In the genomic region with DNA sequence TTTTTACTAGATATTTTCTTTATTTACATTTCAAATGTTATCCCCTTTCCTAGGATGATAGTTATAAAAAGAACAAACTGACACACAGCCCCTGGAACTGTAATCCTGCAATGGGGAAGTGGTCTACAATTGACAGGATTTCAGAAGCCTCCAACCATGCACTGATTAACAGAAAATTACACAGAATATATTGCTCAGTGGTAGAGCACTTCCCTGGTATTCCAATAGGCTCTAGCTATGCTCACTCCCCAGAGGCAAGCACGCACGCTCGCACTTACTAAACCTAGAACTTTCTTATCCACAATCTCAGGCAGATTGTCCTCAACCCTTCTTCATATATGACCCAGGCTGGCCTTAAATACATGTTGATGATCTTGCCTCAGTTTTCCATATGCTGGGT, we compare ENCODE assay signal across 9 mouse cellular contexts. TPM values are rescaled to one million over a fixed set of nuclear protein-coding genes. Genes with fewer than 3 reads are reported as not detected.
DNase-seq lines count a peak whose midpoint lies in the region; ATAC-seq and TF ChIP-seq lines count a peak whose summit lies in the region.
"Had no signal": no experiment of that assay in that cellular context is flagged by ENCODE, and none has a peak within 500 bp of the region (broad histone marks: within the 10 kb centered on the region; RNA-seq: fewer than 3 reads in every experiment).

No protein-coding gene starts in this region.

- no peaks in the 10 kb centered on the region; the same call in 1 of the 2 replicates for H3K36me3 ChIP-seq in heart, adult 2 months (ENCODE audit: control insufficient read depth, insufficient read depth, low read length)
- peaks cover 4% of the 10 kb centered on the region for H3K36me3 ChIP-seq in G1E (replicated peaks)
- no peaks in the 10 kb centered on the region for H3K36me3 ChIP-seq in forebrain, embryonic 16.5 days (ENCODE audit: control insufficient read depth, insufficient read depth)
- H3K36me3 ChIP-seq in liver, postnatal 0 days (replicated peaks; ENCODE audit: insufficient read depth, low read length): no peaks in the 10 kb centered on the region

- peak overlapping the region; percentile 63 for H3K4me2 ChIP-seq in forebrain, embryonic 16.5 days (ENCODE audit: low read length)
- H3K4me2 ChIP-seq in liver, postnatal 0 days (ENCODE audit: low read depth, low read length): peak overlapping the region; percentile 71

- no peaks in the 10 kb centered on the region for H3K27me3 ChIP-seq in heart, adult 2 months (ENCODE audit: control insufficient read depth, insufficient read depth, low read length)
- no peaks in the 10 kb centered on the region for H3K27me3 ChIP-seq in G1E (ENCODE audit: insufficient read depth, low read length)
- no peaks in the 10 kb centered on the region for H3K27me3 ChIP-seq in forebrain, embryonic 16.5 days (replicated peaks; ENCODE audit: control insufficient read depth, insufficient read depth, low read length)
- H3K27me3 ChIP-seq in liver, postnatal 0 days (ENCODE audit: insufficient read depth, low read length): no peaks in the 10 kb centered on the region

- peaks cover 2% of the 10 kb centered on the region for H3K4me1 ChIP-seq in heart, adult 2 months (ENCODE audit: control insufficient read depth, insufficient read depth, low read length)
- H3K4me1 ChIP-seq in G1E (ENCODE audit: insufficient read depth, low read depth, low read length): peaks cover 26% of the 10 kb centered on the region
- H3K4me1 ChIP-seq in forebrain, embryonic 16.5 days (replicated peaks; ENCODE audit: control insufficient read depth, insufficient read depth, low read length): peaks cover 4% of the 10 kb centered on the region
- peaks cover 3% of the 10 kb centered on the region; the same call in 1 of the 2 replicates for H3K4me1 ChIP-seq in liver, postnatal 0 days (ENCODE audit: insufficient read depth)

- TF ChIP-seq POLR2A in heart, adult 2 months (IDR thresholded peaks at IDR 0.05; ENCODE audit: insufficient read depth, low read depth, low read length): no peak

- no peak for TF ChIP-seq CTCF in heart, adult 2 months (IDR thresholded peaks at IDR 0.05)
- TF ChIP-seq CTCF in G1E (IDR thresholded peaks at IDR 0.05; ENCODE audit: low read depth, low read length): no peak
- no peak for TF ChIP-seq CTCF in liver, postnatal 0 days (IDR thresholded peaks at IDR 0.05; ENCODE audit: low read depth)

- no peak for ATAC-seq in G1E (ENCODE audit: extremely low read depth, insufficient number of reproducible peaks, low FRiP score, poor library complexity, severe bottlenecking)
- peak; percentile 51 for ATAC-seq in forebrain, embryonic 16.5 days
- peak; percentile 35 for ATAC-seq in liver, postnatal 0 days
- ATAC-seq in frontal cortex, adult (ENCODE audit: low TSS enrichment): no peak

- H3K4me3 ChIP-seq in heart, adult 2 months: peak overlapping the region; percentile 88
- peak overlapping the region; percentile 90 for H3K4me3 ChIP-seq in G1E (ENCODE audit: low read depth, low read length)
- peak overlapping the region; percentile 76 for H3K4me3 ChIP-seq in forebrain, embryonic 16.5 days (replicated peaks; ENCODE audit: low read length)
- peak overlapping the region; percentile 80 for H3K4me3 ChIP-seq in liver, postnatal 0 days (ENCODE audit: low read depth, low read length)

- H3K79me2 ChIP-seq in heart, adult 2 months (replicated peaks; ENCODE audit: control insufficient read depth, insufficient read depth, low read length): 0 out of 2 replicates have a peak, but pooled peaks cover under 1% of the 10 kb centered on the region

- WGBS in heart, adult 2 months: 71% methylated on average over 3 of the region's 3 CpGs
- 56% methylated on average over 3 of the region's 3 CpGs for WGBS in forebrain, embryonic 16.5 days
- 65% methylated on average over 3 of the region's 3 CpGs for WGBS in liver, postnatal 0 days (ENCODE audit: insufficient replicate concordance)

- no peaks in the 10 kb centered on the region for H3K9me3 ChIP-seq in G1E (replicated peaks)
- H3K9me3 ChIP-seq in forebrain, embryonic 16.5 days (ENCODE audit: control insufficient read depth, low read length): no peaks in the 10 kb centered on the region
- no peaks in the 10 kb centered on the region for H3K9me3 ChIP-seq in liver, postnatal 0 days (ENCODE audit: low read length)

- DNase-seq in heart, adult 2 months: no peak
- no peak for DNase-seq in heart, postnatal 10 days
- no peak for DNase-seq in G1E (ENCODE audit: low spot score)
- DNase-seq in liver, postnatal 0 days: no peak
- no peak for DNase-seq in right cerebral cortex, adult 18-20 months
- DNase-seq in adrenal gland, postnatal 4 days (ENCODE audit: low spot score in 2 of 2): no peak

- no peak for TF ChIP-seq EP300 in heart, adult 2 months (IDR thresholded peaks at IDR 0.05; ENCODE audit: insufficient read depth, low read depth, low read length)
- TF ChIP-seq EP300 in liver, postnatal 0 days (IDR thresholded peaks at IDR 0.05; ENCODE audit: low read depth): no peak

- intact Hi-C loops in heart, adult 2 months (cut with DNase I): loop anchor here (2.0 to 10.0 kb wide), 3 partner anchors 128 to 678 kb away; partner anchors contain the start of genes Cdk20 and Zfp369
- intact Hi-C loops in heart, postnatal 10 days (cut with DNase I): loop anchor here (5.0 to 10.0 kb wide), 2 partner anchors 129 to 678 kb away; partner anchors contain the start of gene Cdk20

- peak overlapping the region; percentile 70 for H3K27ac ChIP-seq in heart, adult 2 months
- peak overlapping the region; percentile 62; the same call in 1 of the 2 replicates for H3K27ac ChIP-seq in forebrain, embryonic 16.5 days (ENCODE audit: low read length)
- H3K27ac ChIP-seq in liver, postnatal 0 days (ENCODE audit: low read depth): peak overlapping the region; percentile 93

- H3K9ac ChIP-seq in heart, adult 2 months (ENCODE audit: low read depth, low read length): peak overlapping the region; percentile 90; the same call in 1 of the 2 replicates
- H3K9ac ChIP-seq in forebrain, embryonic 16.5 days (replicated peaks; ENCODE audit: low read depth, low read length): peak overlapping the region; percentile 76
- peak overlapping the region; percentile 84 for H3K9ac ChIP-seq in liver, postnatal 0 days (replicated peaks)

RNA-seq across cellular contexts. Expression of gene Mfsd14b, which starts 0.5 kb away (rescaled TPM):
- total RNA-seq in heart, adult 2 months (2021): 10 to 100 TPM; 15.3 to 15.4 TPM
- 7.9 and 13.0 TPM in 2 replicates for polyA plus RNA-seq in heart, adult 2 months (2012; rRNA removed)
- 10 to 100 TPM; 26.8 to 27.9 TPM for total RNA-seq in heart, postnatal 10 days (2021)
- total RNA-seq in G1E (2014; fragmentation: Nextera tagmentation) (91.6 and 103 TPM in 2 replicates), G1E (2017) (67.1 and 74.7 TPM in 2 replicates)
- 21.0 and 23.0 TPM in 2 replicates for polyA plus RNA-seq in G1E (2012)
- polyA plus RNA-seq in forebrain, embryonic 16.5 days (2015; fragmentation: Nextera tagmentation; extraction: Ambion mirVana): 33.5 and 40.0 TPM in 2 replicates
- polyA plus RNA-seq in liver, postnatal 0 days (2015; fragmentation: Nextera tagmentation; extraction: Ambion mirVana): 25.4 and 27.0 TPM in 2 replicates
- 10 to 100 TPM; 47.4 to 49.1 TPM for total RNA-seq in adrenal gland, postnatal 4 days (2021)

RNA-seq across cellular contexts. Expression of gene Olfr465-ps1, which starts 24.6 kb away (rescaled TPM):
- not detected for total RNA-seq in heart, adult 2 months (2021)
- polyA plus RNA-seq in heart, adult 2 months (2012; rRNA removed): not detected in 2 replicates
- not detected for total RNA-seq in heart, postnatal 10 days (2021)
- total RNA-seq in G1E (2014; fragmentation: Nextera tagmentation): not detected in 2 replicates
- 0.11 and 0.12 TPM in 2 replicates for total RNA-seq in G1E (2017)
- not detected in 2 replicates for polyA plus RNA-seq in G1E (2012)
- not detected in 2 replicates for polyA plus RNA-seq in forebrain, embryonic 16.5 days (2015; fragmentation: Nextera tagmentation; extraction: Ambion mirVana)
- polyA plus RNA-seq in liver, postnatal 0 days (2015; fragmentation: Nextera tagmentation; extraction: Ambion mirVana): not detected in 2 replicates
- total RNA-seq in adrenal gland, postnatal 4 days (2021): not detected
- total RNA-seq: left cerebral cortex, postnatal 36 days had no signal

RNA-seq across cellular contexts. Expression of gene Olfr466, which starts 36.8 kb away (rescaled TPM):
- total RNA-seq in heart, adult 2 months (2021): not detected
- not detected in 2 replicates for polyA plus RNA-seq in heart, adult 2 months (2012; rRNA removed)
- not detected for total RNA-seq in heart, postnatal 10 days (2021)
- total RNA-seq in G1E (2014; fragmentation: Nextera tagmentation): not detected in 2 replicates
- total RNA-seq in G1E (2017): 0.11 and 0.12 TPM in 2 replicates
- polyA plus RNA-seq in G1E (2012): not detected in 2 replicates
- polyA plus RNA-seq in forebrain, embryonic 16.5 days (2015; fragmentation: Nextera tagmentation; extraction: Ambion mirVana): not detected in 2 replicates
- not detected in 2 replicates for polyA plus RNA-seq in liver, postnatal 0 days (2015; fragmentation: Nextera tagmentation; extraction: Ambion mirVana)
- total RNA-seq in adrenal gland, postnatal 4 days (2021): not detected
- total RNA-seq: left cerebral cortex, postnatal 36 days had no signal

Comparison
In these comparisons a context has a peak if more than half of its experiments do, and no peak if none do; other contexts are left out.
1. ATAC-seq: peak in forebrain, embryonic 16.5 days (single experiment) and liver, postnatal 0 days (single experiment); none in G1E (single experiment) and frontal cortex, adult (single experiment).
2. Peak in every context shown above with its lines, with median percentiles within 50 percentile points of each other: H3K27ac ChIP-seq, H3K4me3 ChIP-seq and H3K9ac ChIP-seq.